Mouse (Mus musculus) kidney, adult 2 months (tissue): ENCODE measurements around the gene Ehd4. TPM values are rescaled to one million over a fixed set of nuclear protein-coding genes. Genes with fewer than 3 reads are reported as not detected.

ENCODE experiments used
- DNase-seq: peaks from one replicate; pipeline ENCODE4 v3.0.0; 2021
- H3K27ac ChIP-seq: fragments of 200-500 bp; 2 replicates; pipeline ENCODE4 v1.5.1; 2012; ENCODE audit warnings: low read depth, low read length, control low read depth, inconsistent platforms; ENCODE audit not compliant: insufficient read depth
- H3K27me3 ChIP-seq: fragments of 200-500 bp; replicated peaks from 2 replicates; pipeline ENCODE4 v1.6.1; 2012; ENCODE audit warnings: mild to moderate bottlenecking, moderate library complexity, low read length, inconsistent platforms; ENCODE audit not compliant: control insufficient read depth, insufficient read depth
- H3K36me3 ChIP-seq: fragments of 200-500 bp; 2 replicates; pipeline ENCODE4 v1.6.1; 2012; ENCODE audit warnings: mild to moderate bottlenecking, moderate library complexity, low read length, inconsistent platforms; ENCODE audit not compliant: control insufficient read depth, insufficient read depth
- H3K4me1 ChIP-seq: fragments of 200-500 bp; 2 replicates; pipeline ENCODE4 v1.6.1; 2011; ENCODE audit warnings: low read length; ENCODE audit not compliant: control insufficient read depth, insufficient read depth
- H3K4me3 ChIP-seq: fragments of 200-500 bp; 2 replicates; pipeline ENCODE4 v1.5.1; 2011; ENCODE audit warnings: mild to moderate bottlenecking, low read depth, low read length, control low read depth; ENCODE audit not compliant: insufficient read depth
- CTCF ChIP-seq: fragments of 200-500 bp; conservative IDR thresholded peaks from 2 replicates; pipeline ENCODE4 v1.5.1; 2011; ENCODE audit warnings: low read depth, mild to moderate bottlenecking, control low read depth, low read length, moderate library complexity, mixed read lengths; ENCODE audit not compliant: insufficient read depth, insufficient read length
- POLR2A ChIP-seq: fragments of 200-500 bp; IDR thresholded peaks from one replicate; pipeline ENCODE4 v1.6.1; 2011; ENCODE audit warnings: low read depth, low read length, control low read depth
- WGBS: fragments of 180-500 bp; shearing (Covaris S2); methylation state at CpG from one replicate; pipeline ENCODE4 v1.1.7; 2018; 5-methylcytosine and 5-hydroxymethylcytosine counted together
- polyA plus RNA-seq: library from polyadenylated mRNA; depleted of rRNA; stranded (reverse); fragments of >200 nt; gene quantifications from 2 replicates; pipeline ENCODE4 v1.2.3, GENCODE M21; 2012

Ehd4 gene
- polyA plus RNA-seq, 1 experiment, result 38.2 TPM

DNA sequence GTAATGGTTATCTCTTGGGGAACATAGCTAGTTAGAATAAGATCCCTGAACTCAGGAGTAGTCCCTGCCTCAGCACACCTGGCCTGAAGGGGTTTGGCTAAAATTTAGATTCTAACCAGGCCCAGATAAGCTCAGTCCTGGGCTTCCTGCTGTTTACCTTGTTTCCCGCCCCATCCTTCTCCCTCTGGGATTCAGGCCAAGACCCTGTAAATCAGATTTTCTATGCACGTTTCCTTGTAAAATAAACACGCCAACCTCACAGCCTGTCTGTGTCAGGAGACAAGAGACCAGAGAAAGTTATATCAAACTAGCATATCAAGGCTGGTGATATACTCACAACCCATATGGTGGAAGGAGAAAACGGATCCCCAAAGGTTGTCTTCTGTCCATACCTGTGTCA, 42.8 kb downstream of the Ehd4 start:
- H3K4me1 ChIP-seq, result no peaks in the 10 kb centered on the region
- DNase-seq, result peak; percentile 75
- H3K4me3 ChIP-seq, result no peak overlapping the region
- H3K27me3 ChIP-seq, result no peaks in the 10 kb centered on the region
- no peak for TF ChIP-seq POLR2A
- no peak for TF ChIP-seq CTCF
- 61% methylated on average over 4 of the region's 4 CpGs for WGBS
- H3K36me3 ChIP-seq, result no peaks in the 10 kb centered on the region
- H3K27ac ChIP-seq, result 0 out of 2 replicates have a peak overlapping the region, but pooled peaks have one; percentile 21

DNA sequence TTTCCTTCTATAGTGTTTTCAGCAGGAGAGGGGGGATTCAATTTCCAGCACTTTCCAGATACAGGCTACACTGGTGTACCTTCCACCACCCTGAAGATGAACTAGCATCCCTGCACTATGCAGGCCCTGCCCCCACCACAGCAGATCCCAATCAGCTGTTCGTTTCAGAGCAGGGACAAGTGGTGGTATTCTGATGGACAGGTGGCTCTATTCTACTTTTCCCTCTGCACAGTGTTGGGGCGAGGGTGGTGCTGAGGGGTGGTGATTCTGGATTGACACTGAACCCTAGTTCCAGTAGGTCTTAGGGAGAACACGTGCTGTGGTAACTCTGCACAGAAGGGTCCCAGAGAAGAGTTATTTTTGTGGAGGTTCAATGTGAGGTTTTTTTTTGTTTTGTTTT, 43.2 kb downstream of the Ehd4 start:
- Histone ChIP-seq H3K4me1 (no peaks in the 10 kb centered on the region), H3K4me3 (no peak overlapping the region), H3K27me3 (no peaks in the 10 kb centered on the region), H3K27ac (peak overlapping the region; percentile 51), H3K36me3 (no peaks in the 10 kb centered on the region)
- TF ChIP-seq CTCF (no peak), POLR2A (no peak)
- WGBS, result 66% methylated on average over 3 of the region's 3 CpGs
- DNase-seq, result no peak

DNA sequence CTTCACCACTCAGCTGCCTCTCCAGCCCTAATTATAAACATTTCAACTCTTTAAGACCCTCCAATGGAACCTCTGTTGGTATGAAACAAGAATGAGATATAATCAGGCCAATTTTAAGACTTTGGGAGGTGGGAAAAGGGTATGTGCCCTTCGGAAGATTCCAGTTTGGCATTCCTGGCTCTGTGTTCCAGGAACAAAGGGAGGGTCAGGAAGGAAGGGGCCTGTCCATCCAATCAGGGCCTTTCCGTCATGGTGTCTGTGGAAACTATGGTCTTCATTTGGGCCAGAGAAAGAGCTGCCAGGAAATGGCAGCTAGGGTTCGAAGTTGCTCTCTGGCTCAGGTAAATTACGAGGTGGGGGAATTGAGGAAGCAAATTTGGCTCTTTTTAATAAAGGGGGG, 46.3 kb downstream of the Ehd4 start:
- Histone ChIP-seq H3K27ac (peak overlapping the region; percentile 91), H3K4me1 (no peaks in the 10 kb centered on the region), H3K4me3 (no peak overlapping the region), H3K36me3 (no peaks in the 10 kb centered on the region), H3K27me3 (no peaks in the 10 kb centered on the region)
- DNase-seq, result peak; percentile 67
- TF ChIP-seq CTCF (no peak), POLR2A (no peak)
- 76% methylated on average over 4 of the region's 4 CpGs for WGBS

DNA sequence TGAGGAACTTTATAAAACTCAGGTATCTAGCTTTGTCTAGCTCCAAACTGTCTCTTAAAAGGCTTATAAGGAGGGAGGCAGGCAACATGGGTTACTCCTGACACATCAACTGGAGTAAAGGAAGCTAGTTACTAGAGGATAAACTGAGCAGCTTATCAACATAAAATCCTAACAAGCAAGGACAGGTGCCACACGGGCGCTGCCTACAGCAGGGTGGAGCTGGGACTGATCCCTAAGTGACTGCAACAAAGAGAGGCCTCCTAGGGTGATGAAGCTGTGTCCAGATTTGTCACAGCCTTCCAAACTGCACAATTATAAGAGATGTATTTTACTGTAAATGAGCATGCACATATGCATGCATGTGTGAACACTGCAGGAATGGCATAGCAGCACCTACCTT, 47.0 kb downstream of the Ehd4 start:
- Histone ChIP-seq H3K27me3 (no peaks in the 10 kb centered on the region), H3K4me1 (no peaks in the 10 kb centered on the region), H3K4me3 (no peak overlapping the region), H3K36me3 (no peaks in the 10 kb centered on the region), H3K27ac (peak overlapping the region; percentile 91)
- TF ChIP-seq POLR2A, result no peak
- TF ChIP-seq CTCF, result no peak
- DNase-seq, result no peak
- WGBS, result 94% methylated on average over 2 of the region's 2 CpGs

DNA sequence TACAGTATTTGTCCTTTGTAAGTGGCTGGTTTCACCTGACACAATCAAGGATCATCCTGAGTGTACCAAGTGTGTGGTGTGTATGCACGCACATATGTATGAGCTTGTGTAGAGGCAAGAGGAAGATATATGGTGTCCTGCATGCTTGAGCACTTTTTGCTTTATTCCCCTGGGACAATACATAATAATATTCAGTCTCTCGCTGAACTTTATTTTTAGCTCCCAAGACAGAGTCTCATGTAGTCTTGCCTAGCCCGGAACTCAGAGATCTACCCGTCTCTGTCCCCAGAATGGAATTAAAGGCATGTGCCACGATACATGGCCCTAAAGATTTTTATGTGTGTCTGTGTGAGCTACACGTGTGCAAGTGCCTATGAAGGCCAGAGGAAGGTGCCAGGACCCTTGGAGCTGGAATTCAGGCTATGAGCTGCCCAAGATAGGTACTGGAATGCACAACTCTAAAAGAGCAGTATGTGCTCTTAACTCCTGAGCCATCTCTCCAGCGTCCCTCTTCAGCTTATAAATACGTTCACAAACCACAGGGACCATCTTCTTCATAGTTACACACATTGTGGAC, 47.9 kb downstream of the Ehd4 start:
- TF ChIP-seq CTCF (no peak), POLR2A (no peak)
- H3K27me3 ChIP-seq, result no peaks in the 10 kb centered on the region
- peak overlapping the region; percentile 35; the same call in 1 of the 2 replicates for H3K27ac ChIP-seq
- no peaks in the 10 kb centered on the region for H3K36me3 ChIP-seq
- WGBS, result 74% methylated on average over 8 of the region's 8 CpGs
- H3K4me3 ChIP-seq, result no peak overlapping the region
- no peak for DNase-seq
- H3K4me1 ChIP-seq, result no peaks in the 10 kb centered on the region

DNA sequence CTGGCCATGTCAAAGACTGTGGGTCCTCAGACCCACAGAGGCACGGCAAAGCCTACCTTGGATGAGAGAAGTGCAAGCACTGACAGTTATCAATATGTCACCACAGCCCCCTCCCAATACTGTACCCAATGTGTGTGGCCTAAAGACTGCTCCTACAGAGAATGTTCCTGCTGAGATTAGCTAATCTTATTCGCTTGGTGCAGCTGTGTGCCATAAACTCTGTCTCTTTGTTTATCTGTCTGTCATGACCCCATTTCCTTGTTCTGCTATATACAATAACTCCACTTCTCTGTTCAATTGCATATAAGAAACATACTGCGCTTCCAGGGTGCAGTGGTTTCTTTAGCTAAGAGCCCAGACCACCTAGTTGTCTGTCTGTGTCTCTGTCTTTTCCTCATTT, 48.5 kb downstream of the Ehd4 start:
- WGBS, result 75% methylated on average over 3 of the region's 3 CpGs
- H3K4me3 ChIP-seq, result no peak overlapping the region
- no peaks in the 10 kb centered on the region for H3K27me3 ChIP-seq
- no peak for DNase-seq
- H3K4me1 ChIP-seq, result no peaks in the 10 kb centered on the region
- no peak overlapping the region; the same call in 1 of the 2 replicates for H3K27ac ChIP-seq
- no peak for TF ChIP-seq CTCF
- TF ChIP-seq POLR2A, result no peak
- H3K36me3 ChIP-seq, result no peaks in the 10 kb centered on the region

DNA sequence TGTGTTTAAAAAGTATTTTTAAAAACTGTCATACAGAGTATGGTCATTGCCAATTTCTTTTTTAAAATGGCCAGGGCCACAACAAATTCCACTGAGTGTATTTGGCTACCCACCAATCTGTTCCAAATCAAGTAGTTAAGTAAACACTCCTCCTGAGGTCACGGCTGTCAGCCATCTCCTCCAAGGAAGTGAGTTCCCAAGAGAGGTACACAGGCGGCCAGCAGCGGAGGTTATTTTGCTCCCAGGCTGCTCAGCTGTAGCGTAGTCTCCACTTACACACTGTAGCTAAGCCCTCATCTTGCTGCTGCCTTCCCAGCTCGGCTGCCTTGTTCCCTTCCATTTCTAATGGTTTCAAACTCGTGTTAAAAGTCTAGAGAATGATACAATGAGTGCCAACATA, 51.5 kb downstream of the Ehd4 start:
- no peak for TF ChIP-seq CTCF
- no peak for TF ChIP-seq POLR2A
- peak overlapping the region; percentile 68 for H3K27ac ChIP-seq
- H3K4me1 ChIP-seq, result no peaks in the 10 kb centered on the region; the same call in 1 of the 2 replicates
- no peak overlapping the region for H3K4me3 ChIP-seq
- 31% methylated on average over 6 of the region's 6 CpGs for WGBS
- no peaks in the 10 kb centered on the region for H3K36me3 ChIP-seq
- no peaks in the 10 kb centered on the region for H3K27me3 ChIP-seq
- DNase-seq, result peak; percentile 88

DNA sequence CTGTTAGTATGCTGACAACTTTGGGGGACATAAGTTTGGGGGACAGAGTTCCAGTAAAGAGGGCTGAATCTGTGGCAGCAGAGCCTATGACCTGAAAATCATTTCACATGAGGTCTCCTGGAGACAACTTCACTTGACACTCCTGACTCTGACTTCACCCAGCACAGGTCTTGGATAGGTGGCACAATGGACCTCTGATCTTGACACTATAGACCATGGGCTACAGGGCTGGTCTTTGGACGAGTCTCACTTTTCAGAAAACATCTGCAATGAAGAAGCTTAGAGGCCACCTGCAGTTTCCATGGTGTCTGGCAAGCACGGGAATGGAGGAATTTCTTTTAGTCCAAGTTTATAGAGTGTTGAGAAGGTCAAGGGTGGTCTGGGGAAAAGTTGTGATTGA, 52.0 kb downstream of the Ehd4 start:
- no peaks in the 10 kb centered on the region for H3K36me3 ChIP-seq
- H3K4me3 ChIP-seq, result no peak overlapping the region
- no peaks in the 10 kb centered on the region; the same call in 1 of the 2 replicates for H3K4me1 ChIP-seq
- peak overlapping the region; percentile 59; the same call in 1 of the 2 replicates for H3K27ac ChIP-seq
- DNase-seq, result no peak
- no peaks in the 10 kb centered on the region for H3K27me3 ChIP-seq
- WGBS, result 41% methylated on average over 2 of the region's 2 CpGs
- no peak for TF ChIP-seq CTCF
- TF ChIP-seq POLR2A, result no peak
